Mouse (Mus musculus): Measurements from ENCODE around the gene Tprn.
"Not testable (repeated sequence)": the region's sequence is repeated elsewhere in the genome, so short reads cannot be mapped to it uniquely, and the experiment has no call there.

Tprn gene

GRCm38 (mm10) chr2:25237522-25237921 is 24.9 kb upstream of the Tprn start:
- DNase-seq: no peak

- DNase-seq: no peak
Measured at GRCm38 (mm10) chr2:25238106-25238505, 24.3 kb upstream of the Tprn start.

GRCm38 (mm10) chr2:25239766-25240165 is 22.7 kb upstream of the Tprn start:
- no peak for DNase-seq

- no peak for DNase-seq
Measured at GRCm38 (mm10) chr2:25240310-25240709, 22.1 kb upstream of the Tprn start.

GRCm38 (mm10) chr2:25240723-25241437 is 21.5 kb upstream of the Tprn start:
- peak; percentile 33 to 50 for DNase-seq

- no peak for DNase-seq
Measured at GRCm38 (mm10) chr2:25241438-25241775, 21.0 kb upstream of the Tprn start.

- peak; percentile 13 to 39 for DNase-seq
Measured at GRCm38 (mm10) chr2:25242101-25242506, 20.3 kb upstream of the Tprn start, which contains the start of the genes Rnf208 and Cysrt1. Gene Rnf208 (plus strand): TSS chr2:25242255. Gene Cysrt1 (minus strand): TSS chr2:25242452.

- DNase-seq: no peak
Measured at GRCm38 (mm10) chr2:25243342-25243741, 19.1 kb upstream of the Tprn start.

GRCm38 (mm10) chr2:25244144-25244543 is 18.3 kb upstream of the Tprn start:
- DNase-seq: no peak

- DNase-seq: no peak
Measured at GRCm38 (mm10) chr2:25246183-25247072, 16.0 kb upstream of the Tprn start, which contains the start of gene AL732309.1. Gene AL732309.1 (minus strand): TSS chr2:25246863.

- DNase-seq: peak; percentile 28 to 30
Measured at GRCm38 (mm10) chr2:25252331-25252730, 10.1 kb upstream of the Tprn start.

- peak; percentile 82 for DNase-seq
Measured at GRCm38 (mm10) chr2:25255284-25255779, 7.1 kb upstream of the Tprn start, which contains the start of gene Tmem203. Gene Tmem203 (plus strand): TSS chr2:25255439.

- DNase-seq: peak; percentile 61 to 65
Measured at GRCm38 (mm10) chr2:25256443-25257109, 5.8 kb upstream of the Tprn start.

GRCm38 (mm10) chr2:25257250-25257649 is 5.2 kb upstream of the Tprn start:
- DNase-seq: not testable (repeated sequence)

GRCm38 (mm10) chr2:25258887-25259286 is 3.5 kb upstream of the Tprn start:
- DNase-seq: no peak

- no peak for DNase-seq
Measured at GRCm38 (mm10) chr2:25261870-25262269, 548 bp upstream of the Tprn start.

GRCm38 (mm10) chr2:25262795-25263622 is 591 bp downstream of the Tprn start:
- peak; percentile 54 to 69 for DNase-seq

GRCm38 (mm10) chr2:25263623-25264285 is 1.3 kb downstream of the Tprn start:
- no peak for DNase-seq

- DNase-seq: no peak
Measured at GRCm38 (mm10) chr2:25264286-25264660, 1.9 kb downstream of the Tprn start.

- no peak for DNase-seq
Measured at GRCm38 (mm10) chr2:25264851-25265250, 2.4 kb downstream of the Tprn start.

GRCm38 (mm10) chr2:25265897-25266656 is 3.7 kb downstream of the Tprn start:
- DNase-seq: no peak

Measured in thymus, postnatal 36 days (tissue).